Mouse (Mus musculus): ENCODE data around the gene Eloa. TPM values are rescaled to one million over a fixed set of nuclear protein-coding genes. Genes with fewer than 3 reads are reported as not detected.

Eloa gene
- polyA plus RNA-seq (2017; shearing (Covaris generic)): 49.2 TPM

GRCm38 (mm10) chr4:136021549-136022047 lies at the start of gene Eloa:
Gene Eloa (minus strand): TSS chr4:136021763.

GRCm38 (mm10) chr4:136053247-136053596 lies 31.7 kb upstream of the Eloa start, which contains the start of gene Rpl11:
Gene Rpl11 (minus strand): TSS chr4:136053428.

GRCm38 (mm10) chr4:135986943-135987710 lies 34.4 kb downstream of the Eloa start, which contains the start of gene Pithd1:
Gene Pithd1 (minus strand): TSS chr4:135987264.

GRCm38 (mm10) chr4:135972556-135972906 lies 49.0 kb downstream of the Eloa start, which contains the start of gene Lypla2:
Gene Lypla2 (minus strand): TSS chr4:135972626.

GRCm38 (mm10) chr4:135963457-135964193 lies 57.9 kb downstream of the Eloa start, which contains the start of gene Gale:
Gene Gale (plus strand): TSS chr4:135963727.

Other genes starting within 250 kb of the Eloa start
- gene Srsf10, start 166.0 kb downstream of the Eloa start, polyA plus RNA-seq (2017; shearing (Covaris generic)): 203 TPM
- 191 TPM for gene Pnrc2, start 147.9 kb downstream of the Eloa start, polyA plus RNA-seq (2017; shearing (Covaris generic))
- gene Cnr2, start 126.4 kb downstream of the Eloa start, polyA plus RNA-seq (2017; shearing (Covaris generic)): 0.85 TPM
- 57.2 TPM for gene Fuca1, start 101.0 kb downstream of the Eloa start, polyA plus RNA-seq (2017; shearing (Covaris generic))
- gene Hmgcl, start 75.3 kb downstream of the Eloa start, polyA plus RNA-seq (2017; shearing (Covaris generic)): 44.2 TPM
- gene Gale, start 58.0 kb downstream of the Eloa start, polyA plus RNA-seq (2017; shearing (Covaris generic)): 29.0 TPM
- 215 TPM for gene Lypla2, start 49.1 kb downstream of the Eloa start, polyA plus RNA-seq (2017; shearing (Covaris generic))
- gene Pithd1, start 34.5 kb downstream of the Eloa start, polyA plus RNA-seq (2017; shearing (Covaris generic)): 57.5 TPM
- gene Rpl11, start 31.7 kb upstream of the Eloa start, polyA plus RNA-seq (2017; shearing (Covaris generic)): 280 TPM
- 15.3 TPM for gene Id3, start 121.7 kb upstream of the Eloa start, polyA plus RNA-seq (2017; shearing (Covaris generic))
- 2.2 TPM for gene E2f2, start 150.6 kb upstream of the Eloa start, polyA plus RNA-seq (2017; shearing (Covaris generic))
- 0.15 TPM for gene Asap3, start 184.6 kb upstream of the Eloa start, polyA plus RNA-seq (2017; shearing (Covaris generic))
- not detected for gene Tcea3, start 226.0 kb upstream of the Eloa start, polyA plus RNA-seq (2017; shearing (Covaris generic))